Mouse (Mus musculus): Measurements from ENCODE around the gene Tas2r119.
"Not testable (repeated sequence)": the region's sequence is repeated elsewhere in the genome, so short reads cannot be mapped to it uniquely, and the experiment has no call there.

Gene Tas2r119

DNA sequence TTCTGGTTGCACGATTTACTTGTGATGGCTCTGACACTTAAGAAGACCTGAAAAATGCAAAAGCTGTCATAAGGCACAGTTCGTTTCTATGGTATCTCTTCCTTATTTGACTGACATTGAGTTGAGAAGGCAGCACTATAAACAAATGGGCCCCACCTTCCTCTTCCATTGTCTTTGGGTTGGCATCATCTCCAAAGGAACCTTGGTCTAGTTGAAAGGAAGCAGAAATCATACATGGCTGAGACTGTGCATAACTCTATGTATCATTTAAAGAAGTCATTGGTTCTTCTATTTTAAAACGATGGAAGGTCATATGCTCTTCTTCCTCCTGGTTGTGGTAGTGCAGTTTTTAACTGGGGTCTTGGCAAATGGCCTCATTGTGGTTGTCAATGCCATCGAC lies at the start of gene Tas2r119:
Gene Tas2r119, plus strand, starts transcription at position 301 of the 400 bp plus-strand sequence.
- no peak for DNase-seq

DNA sequence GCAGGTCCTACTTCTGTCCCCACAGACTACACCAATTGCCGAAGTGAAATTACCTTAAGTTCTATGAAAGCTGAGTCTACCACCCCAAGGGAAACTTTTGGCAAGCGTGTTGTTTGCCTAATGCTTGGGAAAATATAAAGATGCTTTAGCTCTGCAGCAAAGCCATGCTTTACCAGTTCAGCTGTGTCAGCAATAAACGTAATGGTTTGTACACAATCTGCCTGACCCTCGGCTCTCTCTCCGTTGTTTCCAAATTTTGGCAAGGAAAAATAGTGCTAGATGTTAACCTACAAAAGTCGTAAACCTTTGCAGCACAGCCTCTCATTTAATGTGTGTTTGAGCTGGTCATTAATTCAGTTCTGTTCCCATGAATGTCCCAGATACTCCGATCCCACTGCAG lies 44.8 kb upstream of the Tas2r119 start:
- DNase-seq: no peak

- no peak for DNase-seq
These were observed 35.4 kb upstream of the Tas2r119 start for GRCm38 (mm10) chr15:32141657-32142056.

DNA sequence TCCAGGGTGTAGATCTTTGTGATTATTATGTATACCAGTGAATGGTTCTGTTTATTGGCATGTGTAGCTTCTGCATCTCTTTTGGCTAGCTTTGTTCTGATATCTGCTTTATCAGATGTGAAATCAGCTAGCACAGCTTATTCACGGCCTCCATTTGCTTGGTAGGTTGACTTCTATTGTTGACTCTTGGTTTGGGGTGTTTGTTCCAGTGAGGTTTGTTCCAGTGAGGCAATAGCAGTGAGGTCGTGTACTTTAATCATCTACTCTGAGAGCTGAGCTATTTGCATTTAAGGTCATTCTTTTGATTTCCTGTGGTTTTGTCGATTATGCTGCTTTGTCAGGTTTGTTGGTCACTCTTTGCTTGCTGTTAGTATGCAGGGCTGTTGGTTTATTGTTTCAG lies 32.8 kb upstream of the Tas2r119 start:
- DNase-seq: no peak

- no peak for DNase-seq
These were observed 23.7 kb upstream of the Tas2r119 start for GRCm38 (mm10) chr15:32153404-32153803.

GRCm38 (mm10) chr15:32153857-32154449 lies 23.1 kb upstream of the Tas2r119 start:
- no peak for DNase-seq

DNA sequence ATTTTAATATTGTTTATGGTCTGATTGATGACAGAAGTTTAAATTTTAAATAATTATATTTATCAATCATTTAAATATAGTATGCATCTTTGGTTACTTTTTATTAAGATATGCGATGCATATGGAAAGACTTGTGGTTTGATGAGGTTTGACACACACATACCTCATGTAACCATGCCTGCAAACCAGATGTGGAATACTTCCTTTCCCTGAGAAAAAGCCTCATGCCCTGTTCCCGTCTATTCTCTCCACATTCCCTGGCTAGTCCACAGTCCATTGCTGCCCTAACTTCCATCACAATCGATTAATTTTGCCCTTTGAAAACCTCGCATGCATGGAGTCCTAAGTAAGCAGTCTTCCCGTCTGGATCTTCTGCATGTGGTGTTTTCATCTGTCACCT lies 21.0 kb upstream of the Tas2r119 start:
- DNase-seq: no peak

GRCm38 (mm10) chr15:32160281-32160680 lies 16.8 kb upstream of the Tas2r119 start:
- no peak for DNase-seq

DNA sequence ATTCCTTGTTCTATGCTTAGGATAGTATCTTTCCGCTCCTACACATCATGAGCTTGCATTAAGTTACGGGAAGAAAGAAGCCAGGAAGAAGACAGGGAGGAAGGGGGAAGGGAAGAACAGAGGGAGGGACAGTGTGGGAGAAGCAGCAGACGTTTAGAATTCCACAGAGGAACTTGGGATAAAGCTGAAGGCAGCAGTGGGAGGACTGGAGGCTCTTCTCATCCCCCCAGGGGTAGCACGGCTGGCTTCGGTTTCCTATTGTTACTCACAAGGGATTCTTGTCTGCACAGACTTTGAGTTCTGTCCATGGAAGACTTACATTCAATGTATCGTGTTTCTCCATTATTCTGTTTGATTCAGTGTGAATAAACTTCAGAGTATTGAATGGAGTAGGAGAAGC lies 5.3 kb upstream of the Tas2r119 start:
- no peak for DNase-seq

DNA sequence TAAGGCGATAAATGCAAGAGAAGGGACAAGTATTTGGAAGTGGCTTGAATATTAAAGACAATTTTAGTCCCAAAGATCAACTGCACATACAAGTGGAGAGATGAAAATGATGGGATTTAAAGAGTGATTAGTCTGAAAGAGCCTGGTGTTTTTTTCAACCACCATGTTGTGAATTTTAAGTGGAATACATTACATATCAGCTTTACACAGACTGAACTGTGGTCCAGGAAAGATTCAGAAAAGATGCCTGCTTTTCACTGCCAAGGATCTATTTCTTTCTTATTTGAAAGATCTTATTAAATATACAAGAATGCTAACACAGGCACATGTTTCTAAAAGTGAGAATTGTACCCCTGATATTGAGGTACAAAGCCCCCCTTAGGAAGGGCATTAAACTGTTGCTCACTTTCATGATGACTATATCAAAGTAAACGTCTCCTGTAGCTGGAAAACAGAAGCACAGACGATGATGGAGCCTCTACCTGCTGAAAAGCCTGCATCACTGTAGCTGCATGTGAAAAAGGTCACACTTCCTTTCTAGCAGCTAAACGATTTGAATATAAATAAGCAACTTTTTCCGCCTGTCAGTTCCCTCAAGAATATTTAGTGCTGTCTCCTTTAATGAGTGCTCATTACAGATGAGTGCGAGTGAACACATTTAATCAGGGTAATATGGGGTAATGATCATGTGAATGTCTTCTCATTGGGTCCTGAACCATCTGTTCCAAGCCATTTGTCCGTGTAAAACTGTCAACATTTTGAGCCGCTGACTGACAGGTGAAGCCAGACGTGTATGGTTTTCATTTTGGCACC lies 4.7 kb upstream of the Tas2r119 start:
- no peak for DNase-seq

GRCm38 (mm10) chr15:32172988-32173329 lies 4.1 kb upstream of the Tas2r119 start:
- DNase-seq: no peak

GRCm38 (mm10) chr15:32180010-32180725 lies 3.1 kb downstream of the Tas2r119 start:
- DNase-seq: no peak

- DNase-seq: no peak
These were observed 4.9 kb downstream of the Tas2r119 start for GRCm38 (mm10) chr15:32182026-32182425.

DNA sequence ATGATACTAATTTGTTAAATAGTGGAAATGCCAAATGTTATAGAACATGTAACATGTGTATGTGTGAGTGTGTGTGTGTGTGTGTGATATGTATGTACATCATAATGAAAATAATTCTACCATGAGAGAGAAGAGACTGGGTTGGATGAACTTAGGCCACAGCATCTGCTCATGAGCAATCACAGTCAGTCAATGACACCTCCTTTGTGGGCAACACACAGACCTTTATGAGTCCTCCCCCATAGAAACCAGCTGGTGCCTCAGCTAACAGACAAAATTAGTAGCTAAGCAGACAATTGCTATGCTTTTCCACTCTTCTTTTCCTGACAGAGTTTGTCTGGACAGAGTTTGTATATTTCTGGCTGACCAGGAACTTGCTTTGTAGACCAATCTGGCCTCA lies 7.9 kb downstream of the Tas2r119 start:
- DNase-seq: no peak

GRCm38 (mm10) chr15:32189879-32190278 lies 12.8 kb downstream of the Tas2r119 start:
- DNase-seq: no peak

GRCm38 (mm10) chr15:32190436-32190835 lies 13.3 kb downstream of the Tas2r119 start:
- DNase-seq: no peak

- DNase-seq: no peak
These were observed 15.9 kb downstream of the Tas2r119 start for GRCm38 (mm10) chr15:32192948-32193347.

DNA sequence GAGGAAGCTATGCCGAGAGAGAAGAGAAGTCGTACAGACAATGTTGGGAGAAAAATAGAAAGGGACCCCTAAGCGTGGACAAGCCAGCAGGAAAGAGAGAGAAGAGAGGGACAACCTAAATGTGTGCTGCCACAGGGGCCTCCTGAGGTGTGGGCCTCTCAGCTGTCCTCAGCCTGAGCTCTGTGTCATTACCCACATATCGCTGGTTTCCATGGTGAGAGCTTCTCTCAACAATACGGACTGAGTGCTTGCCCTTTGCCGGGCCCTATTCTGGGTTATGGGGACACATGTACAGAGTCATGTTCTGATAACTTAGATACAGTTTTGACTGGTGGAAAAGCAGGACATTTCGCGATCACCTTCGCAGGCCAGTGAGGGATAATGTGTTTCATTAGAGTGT lies 21.0 kb downstream of the Tas2r119 start:
- DNase-seq: no peak

DNA sequence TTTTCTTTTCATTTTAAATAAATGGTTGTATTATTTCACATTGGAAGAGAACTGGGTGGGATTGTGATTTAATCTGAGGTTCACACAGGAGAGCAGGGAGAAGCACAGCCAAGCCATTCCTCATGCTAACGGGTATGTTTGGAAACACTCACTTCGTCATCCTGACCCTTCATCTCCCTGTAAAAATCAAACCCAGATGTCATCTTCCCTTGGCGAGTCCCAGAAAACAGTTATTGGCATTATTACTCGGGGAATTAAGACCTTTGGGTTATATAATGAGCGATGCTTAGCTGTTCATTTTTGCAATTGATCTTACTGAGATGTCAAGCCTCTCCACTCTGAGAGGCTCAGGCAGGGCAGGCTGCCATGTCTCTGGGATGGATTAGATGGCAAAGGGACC lies 21.5 kb downstream of the Tas2r119 start:
- peak; percentile 5 to 17 for DNase-seq

- no peak for DNase-seq
These were observed 26.2 kb downstream of the Tas2r119 start for GRCm38 (mm10) chr15:32203242-32203641.

DNA sequence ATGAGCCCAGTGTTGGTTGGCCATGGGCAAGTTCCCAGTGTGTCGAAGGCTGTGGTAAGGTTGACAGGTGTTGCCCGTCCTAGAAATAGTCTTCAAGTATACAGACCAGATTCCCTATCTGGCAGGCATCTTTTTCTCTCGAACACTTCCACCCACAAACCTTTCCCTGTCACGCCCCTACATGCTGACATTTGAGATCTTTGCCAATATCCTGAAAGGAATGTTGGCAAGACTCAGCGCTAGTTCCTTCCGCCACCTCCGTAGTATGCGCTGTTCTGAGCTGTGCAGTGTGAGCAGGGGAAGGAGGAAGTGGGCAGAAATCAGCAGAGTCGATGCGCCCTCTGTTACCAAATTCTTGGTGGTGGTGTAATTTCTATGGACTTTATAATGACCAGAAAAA lies 27.8 kb downstream of the Tas2r119 start:
- peak; percentile 37 to 64 for DNase-seq

GRCm38 (mm10) chr15:32214687-32215086 lies 37.6 kb downstream of the Tas2r119 start:
- not testable (repeated sequence) for DNase-seq

GRCm38 (mm10) chr15:32223028-32223427 lies 45.9 kb downstream of the Tas2r119 start:
- DNase-seq: no peak

GRCm38 (mm10) chr15:32225394-32225793 lies 48.3 kb downstream of the Tas2r119 start:
- DNase-seq: no peak

Measured in cerebellum, postnatal 14 days (tissue).